Mouse (Mus musculus): Measurements from ENCODE around the gene Dock3.

Dock3 gene

DNA sequence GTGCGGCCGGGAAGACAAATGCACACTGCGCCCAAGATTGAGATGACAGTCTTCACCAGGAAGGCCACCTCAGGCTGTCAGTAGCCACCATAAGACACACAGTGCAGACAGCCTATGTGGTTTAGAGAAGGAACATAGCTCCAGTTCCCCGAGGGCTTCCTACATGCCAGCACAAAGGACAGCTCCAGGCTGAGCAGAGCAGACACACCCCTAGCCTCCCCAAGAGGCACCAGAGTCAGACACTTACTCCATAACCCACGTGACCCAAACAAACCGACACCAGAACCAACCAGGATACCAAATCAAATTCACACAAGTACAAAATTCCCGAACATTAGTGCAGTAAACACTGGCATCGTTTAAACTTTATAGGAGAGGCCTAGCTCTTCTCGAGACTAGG lies 342.4 kb downstream of the Dock3 start:
- DNase-seq (ENCODE audit: low spot score in 2 of 2), result no peak

DNA sequence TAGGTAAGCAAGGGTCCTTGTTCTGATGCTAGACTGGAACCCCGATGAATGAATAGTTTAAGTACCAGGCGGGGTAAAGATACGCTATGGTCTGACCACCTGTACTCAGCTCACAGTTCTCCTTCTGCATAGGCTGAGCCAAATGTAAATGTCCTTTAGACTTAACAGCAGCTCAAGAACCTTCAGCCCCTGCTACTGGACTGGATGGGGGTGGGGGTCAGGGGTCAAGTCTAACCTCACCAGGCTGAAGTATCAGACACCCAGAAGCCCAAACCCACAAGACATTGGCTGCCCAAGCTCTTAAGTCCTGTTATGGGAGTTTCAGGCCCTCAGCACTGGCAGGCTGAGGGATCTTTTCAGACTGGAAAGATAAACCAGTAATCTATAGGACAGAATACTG lies 343.4 kb downstream of the Dock3 start:
- no peak for DNase-seq (ENCODE audit: low spot score in 2 of 2)

DNA sequence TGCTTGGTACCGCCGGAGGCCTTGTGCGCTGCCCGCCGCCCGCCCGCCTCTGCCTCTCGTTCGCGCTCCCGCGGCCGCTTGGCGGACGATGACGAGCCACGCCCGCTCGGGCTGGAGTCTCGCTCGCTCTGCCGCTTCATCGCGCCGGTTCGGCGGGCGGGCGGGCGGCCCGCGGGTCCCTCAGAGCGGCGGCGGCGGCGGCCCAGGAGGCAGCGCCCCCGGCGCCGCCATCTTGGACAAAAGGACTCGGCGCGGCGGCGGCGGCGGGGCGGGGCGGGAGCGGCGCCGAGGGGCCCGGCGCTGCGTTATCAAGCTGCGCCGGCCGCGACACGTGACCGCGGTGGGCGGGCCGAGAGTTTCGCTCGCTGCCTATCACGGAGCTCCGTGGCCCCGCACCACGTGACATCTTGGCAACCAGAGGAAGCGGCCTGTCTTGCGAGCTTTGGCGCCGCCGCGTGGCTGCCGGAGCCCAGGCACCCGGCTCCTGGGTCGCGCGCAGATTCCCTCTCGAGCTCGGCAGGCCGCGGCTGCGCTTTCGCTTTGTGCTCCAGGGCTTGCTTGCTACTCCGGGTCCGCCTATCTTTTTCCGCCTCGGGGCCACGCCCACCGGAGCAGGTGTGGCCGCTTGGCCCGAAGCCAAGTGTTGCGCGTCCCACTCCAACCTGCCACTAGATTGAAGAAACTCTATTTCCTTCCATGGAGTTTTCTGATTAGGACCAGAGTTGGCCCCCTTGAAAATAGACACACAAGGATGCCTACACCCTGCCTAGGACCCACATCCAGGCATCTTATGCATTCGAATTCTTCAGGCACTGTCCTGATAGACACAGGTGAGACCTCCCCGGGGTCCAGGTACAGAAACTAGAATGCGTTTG lies 344.6 kb downstream of the Dock3 start, which contains the start of gene Rbm15b:
Gene Rbm15b (minus strand): TSS at position 601 of the 875 bp plus-strand sequence.
- DNase-seq (ENCODE audit: low spot score in 2 of 2), result peak; percentile 95 to 98

GRCm38 (mm10) chr9:106885901-106886731 lies 345.6 kb downstream of the Dock3 start:
- DNase-seq (ENCODE audit: low spot score in 2 of 2), result no peak

DNA sequence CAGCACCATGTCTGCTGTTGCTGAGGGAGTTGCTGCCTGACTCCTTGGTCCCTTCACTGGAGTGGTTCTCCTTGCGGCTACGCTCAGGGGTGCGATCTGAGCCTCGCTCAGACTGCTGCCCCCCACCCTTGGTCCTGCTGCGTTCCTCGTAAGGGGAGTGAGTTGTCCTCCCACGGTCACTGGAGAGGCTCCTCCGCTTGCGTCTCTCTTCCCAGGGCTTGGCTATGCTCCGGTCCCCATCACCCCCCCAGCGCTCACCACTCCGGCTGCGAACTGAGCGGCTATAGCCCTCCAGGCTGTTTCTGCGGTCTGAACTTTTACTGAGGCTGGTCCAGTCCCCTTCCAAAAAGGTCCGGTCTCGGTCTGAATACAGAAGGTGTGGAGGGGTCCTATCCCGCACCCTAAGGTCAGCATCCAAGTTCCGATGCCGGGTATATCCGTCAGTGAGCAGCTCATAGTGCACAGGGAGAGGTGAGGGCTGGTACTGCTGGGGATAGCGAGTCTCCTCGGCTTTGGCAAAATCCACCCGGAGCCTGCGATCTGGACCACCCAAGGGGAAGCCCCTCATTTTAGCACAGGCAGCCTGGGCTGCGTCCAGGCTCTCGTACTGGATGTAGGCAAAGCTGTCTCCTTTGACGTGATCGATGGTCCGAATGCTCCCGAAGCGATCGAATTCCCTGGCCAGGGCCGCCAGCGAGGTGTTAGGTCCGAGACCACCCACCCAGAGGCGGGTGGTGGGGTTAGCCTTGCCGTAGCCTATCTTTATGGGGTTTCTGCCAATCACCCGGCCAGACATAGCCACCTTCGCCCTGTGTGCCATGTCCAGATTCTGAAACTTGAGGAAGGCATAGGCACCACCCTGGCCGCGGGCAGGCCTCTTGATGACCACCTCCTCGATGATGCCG lies 346.5 kb downstream of the Dock3 start:
- DNase-seq (ENCODE audit: low spot score in 2 of 2), result no peak

DNA sequence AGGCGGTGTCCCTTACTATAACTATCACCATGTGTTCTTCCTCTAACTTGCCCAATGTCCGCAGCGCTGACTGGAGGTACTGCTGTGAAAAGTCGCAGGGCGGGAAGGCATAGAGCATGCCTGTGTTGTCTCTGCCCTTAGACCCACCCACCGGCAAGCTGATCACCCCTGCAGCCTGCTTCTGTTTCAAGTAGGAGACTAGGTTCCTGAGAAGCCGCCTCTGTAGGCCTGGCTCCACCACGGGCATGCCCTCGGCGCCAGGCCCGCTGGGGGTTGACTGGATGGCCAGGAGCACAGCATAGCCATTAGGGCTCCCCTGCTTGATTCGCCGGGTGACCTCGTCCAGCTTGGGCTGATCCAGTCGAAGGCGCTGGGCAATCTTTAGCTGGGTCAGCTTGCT lies 347.4 kb downstream of the Dock3 start:
- no peak for DNase-seq (ENCODE audit: low spot score in 2 of 2)

- DNase-seq (ENCODE audit: low spot score in 2 of 2), result no peak
Measured at GRCm38 (mm10) chr9:106883085-106883484, 348.6 kb downstream of the Dock3 start.

DNA sequence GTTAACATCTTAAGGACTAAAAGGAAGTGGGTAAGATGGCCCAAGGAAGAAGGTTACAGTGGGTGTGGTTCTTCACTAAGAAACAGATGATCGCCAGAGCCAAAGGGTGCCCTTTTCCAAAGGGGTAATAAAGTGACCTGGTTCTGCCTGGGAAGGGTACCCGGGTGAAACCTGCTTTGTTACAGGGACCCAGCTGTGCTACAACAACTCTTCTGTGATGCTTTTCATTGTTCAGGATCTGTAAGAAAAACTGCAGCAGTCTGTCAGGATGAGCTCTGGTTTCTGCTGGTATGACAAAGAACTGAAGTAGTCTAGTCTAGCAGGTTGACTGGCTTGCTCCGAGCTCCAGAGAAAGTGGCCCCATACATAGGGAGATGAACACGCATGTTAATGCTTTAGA lies 349.5 kb downstream of the Dock3 start:
- DNase-seq (ENCODE audit: low spot score in 2 of 2), result no peak

DNA sequence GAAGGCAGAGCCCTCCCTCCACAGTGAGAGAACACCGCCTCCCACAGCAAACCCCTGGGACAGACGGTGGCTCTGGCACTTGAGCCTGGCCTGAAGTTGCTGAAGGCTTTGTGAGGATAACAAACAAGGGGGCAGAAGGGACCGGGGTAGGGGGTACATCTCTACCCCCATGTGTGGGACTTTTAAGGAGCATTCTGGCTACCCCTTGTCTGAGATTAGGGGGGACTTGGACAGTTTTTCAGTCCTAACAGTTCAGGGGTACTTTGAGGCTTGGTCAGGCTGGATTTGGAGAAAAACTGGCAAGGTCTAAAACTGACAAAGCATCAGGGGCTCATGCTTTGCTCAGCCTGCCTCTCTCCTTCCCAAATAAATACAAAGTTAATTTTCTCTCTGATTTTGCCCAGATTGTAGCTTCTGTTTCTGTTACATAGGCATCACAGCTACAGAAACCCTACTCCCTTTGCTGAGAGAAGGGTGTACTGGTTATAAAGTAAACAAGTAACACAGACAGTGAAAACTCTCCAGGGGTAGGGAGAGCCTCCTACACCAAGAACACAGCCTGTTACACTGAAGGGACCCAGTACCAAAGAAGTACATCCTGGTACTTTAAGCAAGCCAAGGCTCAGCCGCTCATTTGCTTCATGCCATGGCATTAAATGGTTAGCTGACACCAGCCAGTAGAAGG lies 350.5 kb downstream of the Dock3 start:
- no peak for DNase-seq (ENCODE audit: low spot score in 2 of 2)

DNA sequence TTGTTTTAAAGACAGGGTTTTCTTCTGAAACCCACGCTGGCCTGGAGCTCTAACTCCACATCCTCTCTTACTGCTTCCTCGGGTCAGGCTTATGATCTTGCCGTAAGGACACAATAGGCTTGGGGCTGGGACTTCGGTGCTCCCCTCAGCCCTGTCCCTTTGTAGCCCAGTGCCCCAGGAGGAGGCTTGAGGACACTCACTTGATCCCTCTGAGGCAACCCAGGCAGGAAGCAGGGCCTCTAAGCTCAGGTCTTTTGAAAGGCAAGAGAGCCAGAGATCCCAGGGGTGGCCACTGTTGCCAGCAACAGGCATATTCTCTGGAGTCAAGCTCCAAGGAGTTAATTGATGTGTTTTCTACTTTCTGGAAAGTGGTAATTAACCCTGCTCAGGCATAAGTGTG lies 352.2 kb downstream of the Dock3 start:
- no peak for DNase-seq (ENCODE audit: low spot score in 2 of 2)

DNA sequence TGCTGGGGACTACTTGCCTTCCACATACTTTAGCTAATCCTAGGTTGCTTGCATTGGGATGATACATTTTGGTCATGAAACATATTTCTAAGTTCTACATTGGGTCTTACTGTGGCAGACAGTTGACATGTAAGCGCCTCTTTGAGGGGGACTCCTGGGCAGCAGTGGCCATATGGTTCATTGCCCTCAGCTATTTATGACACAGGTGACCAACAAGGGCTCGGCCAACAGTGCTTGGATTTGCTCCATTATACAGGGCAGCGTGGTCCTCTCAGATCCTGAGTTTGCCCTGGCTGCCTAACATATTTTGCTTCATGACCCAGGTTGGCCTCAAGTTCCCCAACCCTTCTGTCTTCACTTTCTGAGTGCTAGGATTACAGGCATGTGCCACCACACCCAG lies 355.0 kb downstream of the Dock3 start:
- DNase-seq (ENCODE audit: low spot score in 2 of 2), result no peak

DNA sequence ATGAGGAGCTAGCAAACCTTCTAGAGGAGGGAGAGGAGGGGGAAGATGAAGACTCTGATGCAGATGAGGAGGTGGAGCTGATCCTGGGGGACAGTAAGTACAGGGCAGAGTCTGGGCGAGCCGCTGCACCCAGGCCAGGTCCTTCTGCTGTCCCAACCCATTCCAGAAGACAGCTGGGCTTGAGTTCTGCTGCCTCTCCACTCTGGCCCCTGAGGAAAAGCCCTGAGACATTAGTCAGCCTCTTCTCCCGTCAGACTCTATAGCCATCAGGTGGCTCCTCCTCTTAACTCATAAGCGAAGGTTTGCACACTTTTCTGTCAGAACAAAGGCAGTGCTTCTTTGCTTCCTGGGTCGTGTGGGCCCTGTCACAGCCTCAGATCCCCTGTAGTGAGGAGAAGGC lies 357.5 kb downstream of the Dock3 start:
- no peak for DNase-seq (ENCODE audit: low spot score in 2 of 2)

- no peak for DNase-seq (ENCODE audit: low spot score in 2 of 2)
Measured at GRCm38 (mm10) chr9:106858036-106858435, 373.7 kb downstream of the Dock3 start.

DNA sequence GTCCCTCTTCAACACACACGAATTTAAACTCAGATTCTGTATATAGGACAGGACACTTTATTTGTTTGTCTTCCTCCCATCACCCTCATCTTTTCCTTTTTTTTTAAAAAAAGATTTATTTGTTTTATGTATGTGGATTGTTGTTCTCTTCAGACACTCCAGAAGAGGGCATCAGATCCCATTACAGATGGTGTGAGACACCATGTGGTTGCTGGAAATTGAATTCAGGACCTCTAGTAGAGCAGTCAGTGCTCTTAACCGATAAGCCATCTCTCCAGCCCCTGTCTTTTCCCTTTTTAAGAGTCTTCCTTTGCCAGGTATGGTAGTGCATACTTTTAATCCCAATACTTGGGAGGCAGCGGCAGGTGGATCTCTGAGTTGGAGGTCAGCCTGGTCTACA lies 375.0 kb downstream of the Dock3 start:
- no peak for DNase-seq (ENCODE audit: low spot score in 2 of 2)

Data from left cerebral cortex, adult 9 months (tissue).